Mouse (Mus musculus) kidney, adult 2 months (tissue): Measurements from ENCODE around the gene Tmed2.

Source experiments
- CTCF ChIP-seq: fragments of 200-500 bp; conservative IDR thresholded peaks from 2 replicates; pipeline ENCODE4 v1.5.1; 2011; ENCODE audit warnings: low read depth, mild to moderate bottlenecking, control low read depth, low read length, moderate library complexity, mixed read lengths; ENCODE audit not compliant: insufficient read depth, insufficient read length
- POLR2A ChIP-seq: fragments of 200-500 bp; IDR thresholded peaks from one replicate; pipeline ENCODE4 v1.6.1; 2011; ENCODE audit warnings: low read depth, low read length, control low read depth

- TF ChIP-seq CTCF (no peak), POLR2A (no peak)
Measured at GRCm38 (mm10) chr5:124499001-124499400, 41.5 kb upstream of the Tmed2 start.
